Mouse (Mus musculus) liver, postnatal 0 days (tissue): ENCODE measurements around the gene Mef2d.

Experiments used
- CTCF ChIP-seq: sonication (generic); IDR thresholded peaks from 2 replicates; pipeline ENCODE4 v1.5.1; 2016; ENCODE audit warnings: antibody characterized with exemption, low read depth
- EP300 ChIP-seq: IDR thresholded peaks from 2 replicates; pipeline ENCODE4 v1.6.1; 2016; ENCODE audit warnings: antibody characterized with exemption, low read depth, mild to moderate bottlenecking

GRCm38 (mm10) chr3:88137821-88138220 is 4.4 kb upstream of the Mef2d start:
- TF ChIP-seq EP300 (no peak), CTCF (no peak; the same call in 1 of the 2 replicates)
